Mouse (Mus musculus) adrenal gland (tissue): Measurements from ENCODE around the gene Park7.
"Not testable (repeated sequence)": the region's sequence is repeated elsewhere in the genome, so short reads cannot be mapped to it uniquely, and the experiment has no call there.

ENCODE experiments used
- intact Hi-C: fragments of 180-260 bp; cut with DNase I; formaldehyde crosslinking; loops from one replicate; pipeline ENCODE4 v1.15.1; 2025

Park7 gene

DNA sequence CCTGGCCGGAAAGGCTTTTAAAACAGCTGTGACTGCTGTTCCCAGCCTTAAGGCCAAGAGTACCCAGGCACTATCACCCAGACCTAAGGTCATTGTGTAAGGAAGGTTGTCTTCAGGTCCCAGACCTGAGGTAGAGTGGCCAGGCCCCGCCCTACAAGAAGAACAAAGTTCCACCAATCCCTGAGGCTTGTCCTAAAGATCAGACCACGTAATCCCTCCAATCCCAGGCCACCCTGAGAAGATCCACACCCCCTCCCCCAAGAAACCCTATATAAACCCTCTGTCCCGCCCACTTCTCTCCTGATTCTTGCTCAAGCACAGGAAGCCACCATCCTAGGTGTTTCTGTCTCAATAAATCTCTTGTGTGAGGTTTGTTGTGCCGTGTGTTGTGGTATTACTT is 33.9 kb downstream of the Park7 start:
- intact Hi-C loops = no loop called here

DNA sequence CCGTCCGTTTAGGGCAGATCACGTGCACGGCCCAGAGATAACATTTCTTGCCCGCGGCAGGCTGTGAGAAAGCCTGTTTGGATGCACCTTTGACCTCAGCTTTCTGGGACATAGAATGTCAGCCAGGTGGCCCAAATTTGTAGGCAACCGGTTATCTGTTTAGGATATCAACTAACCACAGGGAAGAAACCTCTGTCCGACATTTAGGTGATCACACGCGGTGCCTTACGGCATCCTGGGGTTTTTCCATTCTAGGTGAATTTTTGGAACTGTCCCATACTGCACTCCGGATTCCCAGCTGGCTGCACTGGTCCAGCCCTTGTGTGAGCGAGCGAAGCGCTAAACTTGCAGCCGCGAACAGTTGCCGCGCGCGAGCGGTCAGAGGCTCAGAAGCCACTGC is 34.6 kb downstream of the Park7 start:
- intact Hi-C loops = no loop called here

DNA sequence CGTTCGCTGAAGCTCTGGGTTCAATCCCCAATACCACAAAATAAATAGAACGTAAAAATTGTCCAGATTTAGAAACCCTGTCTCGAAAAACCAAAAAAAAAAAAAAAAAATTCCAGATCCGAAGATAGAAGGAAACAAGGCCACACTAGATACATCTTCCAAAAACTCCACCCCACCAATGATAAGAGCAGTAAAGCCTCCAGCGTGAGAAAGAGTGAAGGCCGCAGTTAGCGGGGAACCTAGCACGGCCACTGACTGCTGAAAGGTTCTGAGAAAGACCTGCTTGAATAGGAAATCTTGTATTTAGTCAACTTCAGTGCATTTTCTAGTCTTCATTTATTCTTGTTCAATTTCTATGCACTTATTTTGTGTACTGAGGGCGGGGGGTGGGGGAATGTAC is 38.8 kb downstream of the Park7 start:
- intact Hi-C loops = no loop called here

GRCm38 (mm10) chr4:150874416-150874815 is 39.8 kb downstream of the Park7 start:
- intact Hi-C loops = not testable (repeated sequence)

DNA sequence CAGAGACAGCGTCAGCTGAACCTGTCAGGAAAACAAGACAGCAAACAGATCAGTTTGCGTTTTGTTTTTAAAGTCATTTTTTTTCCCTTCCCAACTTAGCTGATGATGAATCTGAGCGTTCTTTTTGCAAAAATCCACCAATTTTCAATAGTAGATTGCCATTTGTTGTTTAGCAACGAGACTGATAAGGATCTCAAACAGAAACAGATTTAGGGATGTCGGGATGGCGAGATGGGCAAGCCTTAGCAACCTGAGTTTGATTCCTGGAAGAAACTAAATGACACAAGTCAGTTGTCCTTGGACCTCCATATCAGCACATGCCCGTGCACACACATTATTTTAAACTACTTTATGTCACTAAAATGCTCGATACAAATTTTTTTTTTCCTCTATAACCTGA is 41.6 kb downstream of the Park7 start:
- intact Hi-C loops = no loop called here

DNA sequence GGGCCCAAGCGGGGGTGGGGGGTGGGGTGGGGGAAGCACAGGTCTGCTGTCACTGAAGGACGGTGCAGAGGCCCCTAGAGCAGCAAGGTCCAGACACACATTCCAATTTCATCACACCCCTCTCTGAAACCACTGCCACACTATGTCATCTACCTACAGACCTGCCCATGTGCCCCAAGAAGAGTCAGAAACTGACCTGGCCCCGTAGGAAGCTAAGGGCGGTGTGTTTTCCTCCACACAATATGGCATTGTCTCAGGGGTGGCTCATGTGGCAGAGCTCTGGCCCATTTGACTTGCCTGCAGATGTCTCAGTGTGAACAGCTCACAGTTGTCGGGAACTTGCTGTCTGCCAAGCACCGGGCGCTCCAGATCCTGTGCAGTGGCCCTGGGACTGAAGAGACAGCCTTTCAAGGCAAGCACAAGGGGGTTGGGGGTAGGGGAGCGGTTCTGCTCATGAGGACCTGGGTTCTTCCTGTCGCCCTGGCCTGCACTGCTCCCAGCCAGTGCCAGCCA is 42.0 kb downstream of the Park7 start:
- intact Hi-C loops = no loop called here

GRCm38 (mm10) chr4:150871392-150872138 is 42.7 kb downstream of the Park7 start:
- intact Hi-C loops = no loop called here

GRCm38 (mm10) chr4:150870963-150871391 is 43.3 kb downstream of the Park7 start:
- intact Hi-C loops = no loop called here

DNA sequence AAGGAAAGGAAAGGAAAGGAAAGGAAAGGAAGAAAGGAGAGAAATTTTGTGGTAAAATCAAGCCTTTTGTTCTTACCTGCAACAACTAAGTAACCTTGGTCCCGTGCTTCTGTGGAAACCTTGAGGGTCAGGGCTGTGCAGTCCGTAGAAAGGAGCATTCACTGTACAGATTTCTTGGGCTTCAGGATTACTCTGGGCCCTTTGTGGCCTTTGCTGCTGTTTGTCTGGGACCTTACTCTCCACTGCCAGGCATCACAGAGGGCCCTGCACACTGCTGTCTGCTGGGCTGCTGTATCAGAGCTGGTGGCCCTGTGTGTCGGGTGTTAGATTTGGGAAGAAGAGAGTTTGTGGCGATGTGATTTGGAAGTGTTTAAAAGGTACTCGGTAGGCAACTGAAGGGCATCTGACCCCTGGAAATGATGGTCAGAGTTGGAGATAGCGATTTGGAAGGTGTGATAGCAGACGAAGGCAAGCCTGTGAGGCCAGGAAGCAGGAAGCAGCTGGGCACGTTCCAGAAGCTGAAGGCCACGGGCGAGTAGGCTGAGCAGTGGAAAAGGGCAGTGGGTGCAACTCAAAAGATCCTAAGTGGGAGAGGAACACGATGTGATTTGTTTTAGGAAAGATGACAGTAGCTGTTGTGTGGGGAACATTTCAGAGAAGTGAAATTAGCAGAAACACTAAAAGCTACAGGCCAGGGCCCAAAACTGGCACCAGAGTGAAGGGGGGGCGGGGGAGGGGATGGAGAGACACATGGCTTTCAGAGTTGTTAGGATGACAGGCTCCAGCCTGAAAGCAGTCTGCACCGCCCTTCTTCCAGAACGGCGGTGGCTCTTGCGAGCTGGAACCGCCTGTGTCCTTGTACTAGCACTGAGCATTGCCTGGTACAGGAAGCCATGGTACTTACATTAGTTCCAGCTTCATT is 44.7 kb downstream of the Park7 start:
- intact Hi-C loops = no loop called here

GRCm38 (mm10) chr4:150868859-150869258 is 45.4 kb downstream of the Park7 start:
- intact Hi-C loops = no loop called here

- intact Hi-C loops = no loop called here
Observed at GRCm38 (mm10) chr4:150868161-150868560, 46.1 kb downstream of the Park7 start.

DNA sequence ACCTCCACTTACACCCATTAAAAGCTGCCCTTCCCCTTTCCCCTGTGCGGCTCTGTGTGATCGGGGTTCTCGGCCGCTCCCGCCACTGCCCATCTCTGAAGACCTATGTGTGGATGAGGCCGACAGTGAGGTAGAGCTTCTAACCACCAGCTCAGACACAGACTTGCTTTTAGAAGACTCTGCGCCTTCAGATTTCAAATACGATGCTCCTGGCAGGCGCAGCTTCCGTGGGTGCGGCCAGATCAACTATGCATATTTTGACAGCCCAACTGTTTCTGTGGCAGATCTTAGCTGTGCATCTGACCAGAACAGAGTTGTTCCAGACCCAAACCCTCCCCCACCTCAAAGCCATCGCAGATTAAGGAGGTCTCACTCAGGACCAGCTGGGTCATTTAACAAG is 47.7 kb downstream of the Park7 start:
- intact Hi-C loops = no loop called here

DNA sequence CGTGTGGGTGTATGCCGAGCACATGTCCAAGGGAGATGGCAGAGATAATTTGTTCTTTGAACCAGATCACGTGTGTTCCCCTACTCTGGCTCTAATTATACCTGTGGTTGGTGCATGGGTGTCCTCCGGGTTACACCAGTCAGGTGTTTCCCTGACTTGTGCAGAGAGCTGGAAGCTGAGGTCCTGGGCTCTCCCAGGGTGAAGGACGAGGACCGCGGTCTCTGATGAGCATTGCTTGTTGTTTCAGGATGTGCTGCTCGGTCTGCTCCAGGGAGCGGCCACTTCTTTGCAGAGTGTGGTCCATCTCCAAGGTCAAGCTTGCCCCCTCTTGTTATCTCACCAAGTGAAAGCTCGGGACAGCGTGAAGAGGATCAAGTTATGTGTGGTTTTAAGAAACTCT is 48.2 kb downstream of the Park7 start:
- intact Hi-C loops = no loop called here

- intact Hi-C loops = no loop called here
Observed at GRCm38 (mm10) chr4:150865371-150865770, 48.9 kb downstream of the Park7 start.

- intact Hi-C loops = no loop called here
Observed at GRCm38 (mm10) chr4:150862626-150863375, 51.4 kb downstream of the Park7 start.

- intact Hi-C loops = no loop called here
Observed at GRCm38 (mm10) chr4:150861161-150861560, 53.1 kb downstream of the Park7 start.

GRCm38 (mm10) chr4:150860526-150860925 is 53.7 kb downstream of the Park7 start:
- intact Hi-C loops = no loop called here

- intact Hi-C loops = no loop called here
Observed at GRCm38 (mm10) chr4:150855346-150855745, 58.9 kb downstream of the Park7 start.

GRCm38 (mm10) chr4:150854839-150855246 is 59.4 kb downstream of the Park7 start:
- intact Hi-C loops = loop anchor here (5.0 kb wide), 1 partner anchor 47 kb away; no protein-coding TSS in a partner anchor

- intact Hi-C loops = loop anchor here (5.0 kb wide), 1 partner anchor 48 kb away; no protein-coding TSS in a partner anchor
Observed at GRCm38 (mm10) chr4:150853680-150854461, 60.4 kb downstream of the Park7 start, which contains the start of gene Errfi1. TSS of gene Errfi1 (plus strand) at chr4:150853919.
